Mouse (Mus musculus): ENCODE measurements at regions not wholly inside any gene's neighbourhood (a gene's known extent, or its start where the extent isn't known, plus 50 kb on each side); places are given as distances from the start of the nearest gene placed in this dataset.
A peak's percentile ranks its signal among the peaks of the same experiment; 100 is the strongest.

DNA sequence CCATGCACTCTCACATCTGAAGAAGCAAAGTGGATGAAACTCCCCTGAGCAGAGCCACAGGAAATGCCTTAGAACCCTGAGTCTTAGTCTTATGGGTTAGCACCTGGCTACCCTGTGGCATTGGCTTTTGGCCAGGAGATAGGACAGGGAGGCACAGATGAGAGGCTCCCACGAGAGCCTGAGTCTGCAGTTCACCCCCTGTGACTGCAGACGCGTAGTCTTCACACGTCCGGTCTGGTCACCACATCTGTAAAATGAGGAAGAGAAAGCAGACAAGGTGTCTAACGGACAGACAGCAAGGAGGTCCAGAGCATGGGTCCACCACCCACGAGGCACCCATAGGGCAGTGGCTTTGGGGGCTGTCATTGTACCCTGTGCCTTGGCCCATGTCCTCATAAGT, 203.2 kb upstream of the Tle3 start:
- H3K9me3 ChIP-seq (replicated peaks; ENCODE audit: low read length): no peaks in the 10 kb centered on the region
- in situ Hi-C loops (cut with MboI; ENCODE audit: low pct_ligation_motif_present, low pct_unique_long_range_greater_than_20kb, low sequenced_read_pairs): no loop called here
- dilution Hi-C loops (cut with MboI; ENCODE audit: extremely low pct_ligation_motif_present, extremely low pct_unique_long_range_greater_than_20kb, low sequenced_read_pairs): no loop called here
- no peak overlapping the region for H3K4me2 ChIP-seq (ENCODE audit: insufficient read depth, low read depth, poor library complexity, severe bottlenecking)
- H3K9ac ChIP-seq (ENCODE audit: insufficient read depth, low read depth): no peak overlapping the region
- H3K27me3 ChIP-seq (replicated peaks): no peaks in the 10 kb centered on the region
- TF ChIP-seq CHD2 (IDR thresholded peaks at IDR 0.05; ENCODE audit: low read length) (no peak), ZMIZ1 (IDR thresholded peaks at IDR 0.05; ENCODE audit: low read depth, low read length) (no peak), TCF12 (IDR thresholded peaks at IDR 0.05; ENCODE audit: low read depth, low read length) (peak; percentile 65), MYC (IDR thresholded peaks at IDR 0.05; ENCODE audit: low read depth, low read length) (0 out of 2 replicates have a peak, but pooled peaks have one; percentile 7), POLR2AphosphoS2 (IDR thresholded peaks at IDR 0.05; ENCODE audit: low read depth, low read length) (no peak), MAX (IDR thresholded peaks at IDR 0.05; ENCODE audit: low read length) (peak; percentile 46; the same call in 1 of the 2 replicates), EP300 (IDR thresholded peaks at IDR 0.05; ENCODE audit: low read length) (peak; percentile 70; the same call in 1 of the 2 replicates), IRF4 (IDR thresholded peaks at IDR 0.05; ENCODE audit: low read depth, low read length) (peak; percentile 24; the same call in 1 of the 2 replicates)
- DNase-seq (ENCODE audit: extremely low read depth): peak; percentile 37
- no peaks in the 10 kb centered on the region for H3K79me2 ChIP-seq (replicated peaks; ENCODE audit: control insufficient read depth, extremely low read depth, insufficient read depth, poor library complexity, severe bottlenecking)
- peaks cover 6 to 21% of the 10 kb centered on the region in 2 experiments for H3K4me1 ChIP-seq (ENCODE audit: control insufficient read depth in 1 of 2, insufficient read depth in 2 of 2)
- no peak overlapping the region for H3K4me3 ChIP-seq (replicated peaks in 1 of 3; ENCODE audit: low read depth in 2 of 3, low read length in 2 of 3, poor library complexity in 1 of 3)
- no peaks in the 10 kb centered on the region for H3K36me3 ChIP-seq (replicated peaks in 1 of 2; ENCODE audit: control insufficient read depth in 1 of 2, insufficient read depth in 1 of 2, low read length in 1 of 2)
- no peak overlapping the region for H3K27ac ChIP-seq (ENCODE audit: insufficient read depth, low read depth)

DNA sequence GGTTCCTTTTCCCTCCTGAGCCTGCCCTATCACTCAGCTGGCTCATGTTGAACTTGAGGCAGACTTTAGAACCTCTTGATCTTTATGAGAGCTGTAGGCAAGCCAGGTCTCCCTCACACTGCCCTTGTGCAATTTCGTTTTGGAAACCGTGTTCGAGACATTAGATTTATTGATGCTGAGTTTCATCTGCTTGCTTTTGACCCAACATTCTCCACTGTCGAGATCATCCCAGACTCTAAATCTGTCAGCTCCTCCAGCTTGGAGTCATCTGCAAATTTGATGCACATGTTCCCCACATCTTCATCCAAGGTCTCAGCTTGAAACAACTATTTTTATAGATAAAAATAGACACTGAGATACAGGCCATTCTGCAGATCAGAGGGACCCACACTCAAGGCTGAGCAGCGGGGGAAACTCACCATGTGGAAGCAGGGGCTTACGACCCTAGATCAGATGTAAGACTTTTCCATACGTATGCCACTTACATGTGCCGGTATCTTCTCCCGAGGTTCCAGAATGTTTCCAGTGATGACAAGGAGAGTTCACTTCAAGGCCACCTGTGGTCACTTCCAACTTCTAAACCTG, 202.6 kb upstream of the Tle3 start:
- H3K36me3 ChIP-seq (replicated peaks in 1 of 2; ENCODE audit: control insufficient read depth in 1 of 2, insufficient read depth in 1 of 2, low read length in 1 of 2): no peaks in the 10 kb centered on the region
- in situ Hi-C loops (cut with MboI; ENCODE audit: low pct_ligation_motif_present, low pct_unique_long_range_greater_than_20kb, low sequenced_read_pairs) (no loop called here), dilution Hi-C loops (cut with MboI; ENCODE audit: extremely low pct_ligation_motif_present, extremely low pct_unique_long_range_greater_than_20kb, low sequenced_read_pairs) (no loop called here)
- no peaks in the 10 kb centered on the region for H3K9me3 ChIP-seq (replicated peaks; ENCODE audit: low read length)
- no peak overlapping the region for H3K4me2 ChIP-seq (ENCODE audit: insufficient read depth, low read depth, poor library complexity, severe bottlenecking)
- TF ChIP-seq POLR2AphosphoS2 (IDR thresholded peaks at IDR 0.05; ENCODE audit: low read depth, low read length) (no peak), PAX5 (IDR thresholded peaks at IDR 0.05; ENCODE audit: low read length) (no peak), SIN3A (IDR thresholded peaks at IDR 0.05; ENCODE audit: low read length) (no peak), MYC (IDR thresholded peaks at IDR 0.05; ENCODE audit: low read depth, low read length) (no peak), ELF1 (IDR thresholded peaks at IDR 0.05; ENCODE audit: low read depth, low read length) (no peak), IRF4 (IDR thresholded peaks at IDR 0.05; ENCODE audit: low read depth, low read length) (no peak), MAFK (IDR thresholded peaks at IDR 0.05; ENCODE audit: insufficient replicate concordance, low read length) (no peak), UBTF (IDR thresholded peaks at IDR 0.05; ENCODE audit: low read depth, low read length) (no peak), RAD21 (IDR thresholded peaks at IDR 0.05; ENCODE audit: low read depth, low read length) (no peak), E2F4 (IDR thresholded peaks at IDR 0.05; ENCODE audit: insufficient replicate concordance, low read depth, low read length) (no peak), MAZ (IDR thresholded peaks at IDR 0.05; ENCODE audit: low read depth, low read length) (no peak), ZKSCAN1 (IDR thresholded peaks at IDR 0.05; ENCODE audit: borderline replicate concordance, low read depth, low read length) (no peak), TCF12 (IDR thresholded peaks at IDR 0.05; ENCODE audit: low read depth, low read length) (no peak), HCFC1 (IDR thresholded peaks at IDR 0.05; ENCODE audit: low read depth, low read length) (no peak), ETS1 (conservative IDR thresholded peaks at IDR 0.05; ENCODE audit: low read depth, low read length) (no peak), MXI1 (IDR thresholded peaks at IDR 0.05; ENCODE audit: low read depth, low read length) (no peak), POLR2A (IDR thresholded peaks at IDR 0.05; ENCODE audit: low read depth, low read length) (no peak), NRF1 (IDR thresholded peaks at IDR 0.05; ENCODE audit: low read depth, low read length) (no peak)
- H3K27me3 ChIP-seq (replicated peaks): no peaks in the 10 kb centered on the region
- H3K4me1 ChIP-seq (ENCODE audit: control insufficient read depth in 1 of 2, insufficient read depth in 2 of 2): peaks cover 6 to 21% of the 10 kb centered on the region in 2 experiments
- DNase-seq (ENCODE audit: extremely low read depth): no peak
- no peak overlapping the region for H3K27ac ChIP-seq (ENCODE audit: insufficient read depth, low read depth)
- H3K79me2 ChIP-seq (replicated peaks; ENCODE audit: control insufficient read depth, extremely low read depth, insufficient read depth, poor library complexity, severe bottlenecking): no peaks in the 10 kb centered on the region
- no peak overlapping the region for H3K4me3 ChIP-seq (replicated peaks in 1 of 3; ENCODE audit: low read depth in 2 of 3, low read length in 2 of 3, poor library complexity in 1 of 3)
- H3K9ac ChIP-seq (ENCODE audit: insufficient read depth, low read depth): no peak overlapping the region
